Comparison of ENCODE assay signal across 14 mouse cellular contexts in genomic region chr10:96372616-96373346, GRCm38 (mm10).
DNase-seq lines count a peak whose midpoint lies in the region; ATAC-seq and TF ChIP-seq lines count a peak whose summit lies in the region.
"Had no signal": no experiment of that assay in that cellular context is flagged by ENCODE, and none has a peak within 500 bp of the region (broad histone marks: within the 10 kb centered on the region; RNA-seq: fewer than 3 reads in every experiment).

No protein-coding gene starts in this region.

- no peak overlapping the region for H3K4me3 ChIP-seq in heart, embryonic 10.5 days
- H3K4me3 ChIP-seq in lung, embryonic 16.5 days (ENCODE audit: low read length), result no peak overlapping the region
- no peak overlapping the region for H3K4me3 ChIP-seq in intestine, embryonic 16.5 days (ENCODE audit: low read length)
- H3K4me3 ChIP-seq in small intestine, adult 2 months (ENCODE audit: low read depth, low read length), result no peak overlapping the region
- no peak overlapping the region for H3K4me3 ChIP-seq in hindbrain, embryonic 11.5 days (ENCODE audit: low read depth, low read length)
- H3K4me3 ChIP-seq: hindbrain, embryonic 15.5 days; left cerebral cortex, adult 2 months; liver, embryonic 12.5 days had no signal

- WGBS in heart, embryonic 10.5 days, result 47% methylated on average over 11 of the region's 11 CpGs
- 24% methylated on average over 11 of the region's 11 CpGs for WGBS in lung, embryonic 16.5 days
- WGBS in intestine, embryonic 16.5 days, result 48% methylated on average over 11 of the region's 11 CpGs
- WGBS in small intestine, adult 2 months, result 75% methylated on average over 11 of the region's 11 CpGs
- 72% methylated on average over 11 of the region's 11 CpGs for WGBS in hindbrain, embryonic 11.5 days

- peaks cover 23% of the 10 kb centered on the region for H3K4me1 ChIP-seq in heart, embryonic 10.5 days
- H3K4me1 ChIP-seq in lung, embryonic 16.5 days (replicated peaks; ENCODE audit: control insufficient read depth, insufficient read depth, low read length), result peaks cover 22% of the 10 kb centered on the region
- H3K4me1 ChIP-seq in intestine, embryonic 16.5 days (ENCODE audit: control insufficient read depth, insufficient read depth, low read length), result 0 out of 2 replicates have a peak, but pooled peaks cover 3% of the 10 kb centered on the region
- peaks cover 2% of the 10 kb centered on the region for H3K4me1 ChIP-seq in small intestine, adult 2 months (ENCODE audit: control insufficient read depth, insufficient read depth, insufficient read length, low read length)
- no peaks in the 10 kb centered on the region for H3K4me1 ChIP-seq in hindbrain, embryonic 11.5 days (replicated peaks; ENCODE audit: control insufficient read depth, insufficient read depth, low read length)
- H3K4me1 ChIP-seq: hindbrain, embryonic 15.5 days; liver, embryonic 12.5 days had no signal

- 0 out of 2 replicates have a peak overlapping the region, but pooled peaks have one; percentile 21 for H3K9ac ChIP-seq in lung, embryonic 16.5 days (ENCODE audit: low read length)
- no peak overlapping the region for H3K9ac ChIP-seq in intestine, embryonic 16.5 days (ENCODE audit: low read depth, low read length)
- H3K9ac ChIP-seq in hindbrain, embryonic 11.5 days (ENCODE audit: low read depth, low read length), result no peak overlapping the region
- H3K9ac ChIP-seq: hindbrain, embryonic 15.5 days; liver, embryonic 12.5 days had no signal

- DNase-seq in heart, embryonic 10.5 days (ENCODE audit: low spot score), result no peak
- DNase-seq in heart, adult 9 months (ENCODE audit: low spot score in 2 of 2), result no peak
- DNase-seq in lung, postnatal 4 days, result no peak
- no peak for DNase-seq in right cerebral cortex, postnatal 4 days
- no peak for DNase-seq in hindbrain, embryonic 11.5 days (ENCODE audit: low spot score)
- DNase-seq: cerebellum, adult 8-10 months; heart, postnatal 10 days; kidney, postnatal 4 days had no signal

- no peak for TF ChIP-seq POLR2A in small intestine, adult 2 months (IDR thresholded peaks at IDR 0.05; ENCODE audit: low read depth, low read length)

- H3K27ac ChIP-seq in heart, embryonic 10.5 days, result peak overlapping the region; percentile 23; the same call in 1 of the 2 replicates
- H3K27ac ChIP-seq in lung, embryonic 16.5 days (ENCODE audit: low read length), result peak overlapping the region; percentile 38; the same call in 1 of the 2 replicates
- H3K27ac ChIP-seq in intestine, embryonic 16.5 days (ENCODE audit: low read length), result peak overlapping the region; percentile 71
- H3K27ac ChIP-seq in small intestine, adult 2 months (ENCODE audit: insufficient read depth, low read depth, low read length), result peak overlapping the region; percentile 33; the same call in 1 of the 2 replicates
- H3K27ac ChIP-seq in hindbrain, embryonic 11.5 days (ENCODE audit: low read depth, low read length), result no peak overlapping the region
- H3K27ac ChIP-seq: hindbrain, embryonic 15.5 days; left cerebral cortex, adult 2 months; liver, embryonic 12.5 days had no signal

- H3K9me3 ChIP-seq in heart, embryonic 10.5 days, result no peaks in the 10 kb centered on the region
- H3K9me3 ChIP-seq in lung, embryonic 16.5 days (ENCODE audit: control insufficient read depth, low read length), result no peaks in the 10 kb centered on the region
- no peaks in the 10 kb centered on the region for H3K9me3 ChIP-seq in intestine, embryonic 16.5 days (ENCODE audit: control insufficient read depth, low read length)
- H3K9me3 ChIP-seq in hindbrain, embryonic 11.5 days (ENCODE audit: control insufficient read depth, low read length), result no peaks in the 10 kb centered on the region
- H3K9me3 ChIP-seq: hindbrain, embryonic 15.5 days; liver, embryonic 12.5 days had no signal

- no peaks in the 10 kb centered on the region for H3K36me3 ChIP-seq in heart, embryonic 10.5 days
- H3K36me3 ChIP-seq in lung, embryonic 16.5 days (ENCODE audit: control insufficient read depth, insufficient read depth, low read length), result no peaks in the 10 kb centered on the region
- no peaks in the 10 kb centered on the region for H3K36me3 ChIP-seq in intestine, embryonic 16.5 days (ENCODE audit: control insufficient read depth, insufficient read depth, low read length)
- no peaks in the 10 kb centered on the region for H3K36me3 ChIP-seq in small intestine, adult 2 months (ENCODE audit: control insufficient read depth, insufficient read depth, low read length)
- no peaks in the 10 kb centered on the region for H3K36me3 ChIP-seq in hindbrain, embryonic 11.5 days (ENCODE audit: control insufficient read depth, insufficient read depth, low read length)
- H3K36me3 ChIP-seq: hindbrain, embryonic 15.5 days; liver, embryonic 12.5 days had no signal

- no peak overlapping the region for H3K4me2 ChIP-seq in lung, embryonic 16.5 days (ENCODE audit: low read depth, low read length)
- no peak overlapping the region for H3K4me2 ChIP-seq in intestine, embryonic 16.5 days (ENCODE audit: low read depth, low read length)
- no peak overlapping the region for H3K4me2 ChIP-seq in hindbrain, embryonic 11.5 days (replicated peaks; ENCODE audit: low read depth, low read length)
- H3K4me2 ChIP-seq: hindbrain, embryonic 15.5 days; liver, embryonic 12.5 days had no signal

- no peak for TF ChIP-seq CTCF in small intestine, adult 2 months (IDR thresholded peaks at IDR 0.05; ENCODE audit: extremely low read depth, insufficient read length, insufficient replicate concordance, low read depth, low read length)

- H3K27me3 ChIP-seq in heart, embryonic 10.5 days (ENCODE audit: insufficient read depth, poor library complexity, severe bottlenecking), result no peaks in the 10 kb centered on the region
- no peaks in the 10 kb centered on the region for H3K27me3 ChIP-seq in lung, embryonic 16.5 days (ENCODE audit: control insufficient read depth, insufficient read depth, low read depth, low read length)
- no peaks in the 10 kb centered on the region for H3K27me3 ChIP-seq in intestine, embryonic 16.5 days (replicated peaks; ENCODE audit: control insufficient read depth, insufficient read depth, low read length)
- no peaks in the 10 kb centered on the region for H3K27me3 ChIP-seq in small intestine, adult 2 months (ENCODE audit: control insufficient read depth, insufficient read depth, low read length)
- no peaks in the 10 kb centered on the region for H3K27me3 ChIP-seq in hindbrain, embryonic 11.5 days (ENCODE audit: control insufficient read depth, insufficient read depth, low read length)
- H3K27me3 ChIP-seq: hindbrain, embryonic 15.5 days; liver, embryonic 12.5 days had no signal

- ATAC-seq in lung, embryonic 16.5 days (ENCODE audit: low read depth), result peak; percentile 60
- ATAC-seq in intestine, embryonic 16.5 days, result peak; percentile 50; the same call in 1 of the 2 replicates
- no peak for ATAC-seq in hindbrain, embryonic 11.5 days (ENCODE audit: low FRiP score)
- ATAC-seq: liver, embryonic 12.5 days had no signal
